Mouse (Mus musculus) limb, embryonic 12.5 days (tissue): ENCODE measurements around the gene Btrc. TPM values are rescaled to one million over a fixed set of nuclear protein-coding genes. Genes with fewer than 3 reads are reported as not detected.
"Not testable (repeated sequence)": the region's sequence is repeated elsewhere in the genome, so short reads cannot be mapped to it uniquely, and the experiment has no call there.

Experiments used
- ATAC-seq: fragments of 200-750 bp; cut with Nextera tagmentation; 2 replicates; pipeline ENCODE4 v1.8.0; 2017; ENCODE audit warnings: low read depth, moderate TSS enrichment; ENCODE audit not compliant: insufficient number of reproducible peaks, insufficient read depth, low FRiP score, low TSS enrichment
- H3K27ac ChIP-seq: fragments of 300-500 bp; sonication (generic); 2 replicates; pipeline ENCODE4 v1.5.1; 2016; ENCODE audit warnings: mild to moderate bottlenecking, moderate library complexity
- H3K27me3 ChIP-seq: fragments of 300-500 bp; sonication (generic); 2 replicates; pipeline ENCODE4 v1.6.1; 2016; ENCODE audit warnings: mild to moderate bottlenecking, moderate library complexity
- H3K36me3 ChIP-seq: fragments of 300-500 bp; sonication (generic); 2 replicates; pipeline ENCODE4 v1.6.1; 2016; ENCODE audit warnings: mild to moderate bottlenecking, moderate library complexity
- H3K4me1 ChIP-seq: fragments of 300-500 bp; sonication (generic); replicated peaks from 2 replicates; pipeline ENCODE4 v1.6.1; 2016
- H3K4me2 ChIP-seq: fragments of 300-500 bp; sonication (generic); 2 replicates; pipeline ENCODE4 v1.6.1; 2016; ENCODE audit warnings: mild to moderate bottlenecking, moderate library complexity
- H3K4me3 ChIP-seq: fragments of 300-500 bp; sonication (generic); replicated peaks from 2 replicates; pipeline ENCODE4 v1.5.1; 2016; ENCODE audit warnings: mild to moderate bottlenecking
- H3K9ac ChIP-seq: fragments of 300-500 bp; sonication (generic); replicated peaks from 2 replicates; pipeline ENCODE4 v1.6.1; 2016; ENCODE audit warnings: mild to moderate bottlenecking, moderate library complexity
- H3K9me3 ChIP-seq: fragments of 300-500 bp; sonication (generic); 2 replicates; pipeline ENCODE4 v1.6.1; 2016; ENCODE audit warnings: mild to moderate bottlenecking, moderate library complexity
- WGBS: fragments of 180-500 bp; shearing (Covaris S2); methylation state at CpG from one replicate; pipeline ENCODE4 v1.1.7; 2016; 5-methylcytosine and 5-hydroxymethylcytosine counted together
- polyA plus RNA-seq: library from polyadenylated mRNA; unstranded; fragments of >200 nt; fragmentation: Nextera tagmentation; extraction: Ambion mirVana; gene quantifications from 2 replicates; pipeline ENCODE4 v1.2.1, GENCODE M21; 2016

Gene Btrc
- polyA plus RNA-seq, 1 experiment from 2014 or later: 55.7 TPM

GRCm38 (mm10) chr19:45355678-45356077 lies 7.9 kb upstream of the Btrc start:
- no peak for ATAC-seq
- Histone ChIP-seq H3K27me3 (peaks cover 8% of the 10 kb centered on the region; the same call in 1 of the 2 replicates), H3K36me3 (no peaks in the 10 kb centered on the region), H3K27ac (no peak overlapping the region), H3K4me2 (no peak overlapping the region), H3K4me3 (no peak overlapping the region), H3K9me3 (no peaks in the 10 kb centered on the region), H3K9ac (no peak overlapping the region), H3K4me1 (no peaks in the 10 kb centered on the region)
- 81% methylated on average over 6 of the region's 6 CpGs for WGBS

DNA sequence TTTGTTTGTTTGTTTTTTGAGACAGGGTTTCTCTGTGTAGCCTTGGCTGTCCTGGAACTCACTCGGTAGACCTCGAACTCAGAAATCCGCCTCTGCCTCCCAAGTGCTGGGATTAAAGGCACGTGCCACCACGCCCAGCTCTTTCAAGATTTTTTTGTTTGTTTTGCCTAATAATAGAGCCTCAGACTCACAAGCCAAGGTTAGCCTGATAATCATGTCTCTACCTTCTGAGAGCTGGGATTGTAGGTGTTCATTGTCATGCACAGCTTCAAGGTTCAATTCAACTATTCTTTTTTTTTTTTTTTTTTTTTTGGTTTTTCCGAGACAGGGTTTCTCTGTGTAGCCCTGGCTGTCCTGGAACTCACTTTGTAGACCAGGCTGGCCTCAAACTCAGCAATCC lies 6.7 kb upstream of the Btrc start:
- not testable (repeated sequence) for H3K27me3 ChIP-seq, H3K36me3 ChIP-seq, H3K9ac ChIP-seq, H3K27ac ChIP-seq, H3K4me1 ChIP-seq, H3K9me3 ChIP-seq, H3K4me2 ChIP-seq, H3K4me3 ChIP-seq, ATAC-seq
- 85% methylated on average over 5 of the region's 6 CpGs for WGBS

- H3K4me2 ChIP-seq: no peak overlapping the region
- no peaks in the 10 kb centered on the region for H3K9me3 ChIP-seq
- H3K27ac ChIP-seq: no peak overlapping the region
- H3K27me3 ChIP-seq: peaks cover 3% of the 10 kb centered on the region; the same call in 1 of the 2 replicates
- no peaks in the 10 kb centered on the region for H3K36me3 ChIP-seq
- ATAC-seq: no peak
- H3K4me3 ChIP-seq: no peak overlapping the region
- no peak overlapping the region for H3K9ac ChIP-seq
- H3K4me1 ChIP-seq: peaks cover 7% of the 10 kb centered on the region; the same call in 1 of the 2 replicates
These were observed 3.0 kb upstream of the Btrc start for GRCm38 (mm10) chr19:45360486-45360885.

DNA sequence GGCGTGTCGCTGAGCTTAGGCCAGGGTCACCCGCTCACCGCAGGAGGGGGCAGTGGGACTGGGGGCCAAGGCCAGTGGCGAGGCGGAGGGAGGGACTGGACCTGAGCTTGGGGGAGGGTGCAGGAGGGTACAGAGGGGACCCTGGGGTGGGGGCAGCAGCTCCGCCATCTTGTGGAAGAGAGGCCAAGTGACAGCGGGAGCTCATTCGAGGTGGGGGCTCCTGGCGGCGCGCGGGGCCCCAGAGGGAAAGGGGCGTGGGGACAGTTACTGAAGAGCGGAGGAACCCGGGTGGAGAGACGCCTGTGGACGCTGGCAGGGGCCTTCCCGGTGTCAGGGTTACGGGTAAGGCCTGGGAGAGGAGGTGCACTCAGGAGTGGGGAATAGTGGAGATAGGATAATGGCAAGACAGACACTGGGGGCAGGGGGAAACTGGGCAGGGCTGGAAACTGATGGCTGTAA lies 428 bp downstream of the Btrc start:
- under 1% methylated on average over 20 of the region's 20 CpGs for WGBS
- H3K4me2 ChIP-seq: peak overlapping the region; percentile 74

DNA sequence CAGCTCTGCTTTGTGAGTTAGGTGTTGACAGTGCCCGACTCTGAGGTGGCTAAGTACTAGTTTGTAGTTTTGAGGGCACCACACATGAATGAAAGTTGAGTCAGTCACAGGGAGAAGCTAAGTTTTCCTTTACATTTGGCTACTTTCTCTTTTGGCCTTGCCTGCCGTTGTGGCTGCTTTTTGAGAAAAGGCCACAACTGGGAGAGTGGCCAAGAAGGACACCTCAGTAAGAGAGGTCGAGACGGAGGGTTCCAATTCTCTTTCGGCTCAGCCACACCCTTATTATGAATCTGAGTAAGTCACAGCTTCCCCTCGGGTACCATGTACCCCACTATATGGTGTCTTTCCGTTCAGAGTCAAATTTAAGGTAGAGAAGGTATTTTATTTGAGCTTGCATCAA lies 3.1 kb downstream of the Btrc start:
- Histone ChIP-seq H3K36me3 (0 out of 2 replicates have a peak, but pooled peaks cover 5% of the 10 kb centered on the region), H3K4me2 (no peak overlapping the region), H3K4me3 (no peak overlapping the region), H3K9ac (no peak overlapping the region), H3K9me3 (no peaks in the 10 kb centered on the region), H3K27me3 (no peaks in the 10 kb centered on the region), H3K4me1 (peaks cover 10% of the 10 kb centered on the region; the same call in 1 of the 2 replicates), H3K27ac (no peak overlapping the region)
- 83% methylated on average over 7 of the region's 7 CpGs for WGBS
- no peak for ATAC-seq

More for the DNA sequence above, 428 bp downstream of the Btrc start:
- Histone ChIP-seq H3K27ac (peak overlapping the region; percentile 93), H3K9ac (peak overlapping the region; percentile 76), H3K9me3 (no peaks in the 10 kb centered on the region), H3K4me3 (peak overlapping the region; percentile 79), H3K4me1 (peaks cover 8% of the 10 kb centered on the region; the same call in 1 of the 2 replicates), H3K27me3 (no peaks in the 10 kb centered on the region), H3K36me3 (0 out of 2 replicates have a peak, but pooled peaks cover 5% of the 10 kb centered on the region)
- peak; percentile 89 for ATAC-seq

DNA sequence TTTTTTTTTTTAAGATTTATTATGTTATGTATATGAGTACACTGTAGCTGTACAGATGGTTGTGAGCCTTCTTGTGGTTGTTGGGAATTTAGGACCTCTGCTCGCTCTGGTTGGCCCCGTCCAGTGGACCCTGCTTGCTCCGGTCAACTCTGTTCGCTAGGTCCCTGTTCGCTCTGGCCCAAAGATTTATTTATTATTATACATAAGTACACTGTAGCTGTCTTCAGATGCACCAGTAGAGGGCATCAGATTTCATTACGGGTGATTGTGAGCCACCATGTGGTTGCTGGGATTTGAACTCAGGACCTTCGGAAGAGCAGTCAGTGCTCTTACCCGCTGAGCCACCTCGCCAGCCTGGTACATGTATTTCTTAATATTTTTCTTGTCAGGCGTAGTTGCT lies 21.3 kb downstream of the Btrc start:
- not testable (repeated sequence) for H3K9ac ChIP-seq, H3K4me2 ChIP-seq, H3K9me3 ChIP-seq, H3K27me3 ChIP-seq, H3K27ac ChIP-seq, ATAC-seq, H3K4me3 ChIP-seq, H3K4me1 ChIP-seq
- 96% methylated on average over 10 of the region's 10 CpGs for WGBS
- H3K36me3 ChIP-seq: peaks cover 35% of the 10 kb centered on the region

GRCm38 (mm10) chr19:45388551-45388950 lies 25.0 kb downstream of the Btrc start:
- no peak for ATAC-seq
- Histone ChIP-seq H3K4me3 (no peak overlapping the region), H3K4me2 (no peak overlapping the region), H3K36me3 (peaks cover 30% of the 10 kb centered on the region), H3K27ac (no peak overlapping the region), H3K4me1 (no peaks in the 10 kb centered on the region), H3K9ac (no peak overlapping the region), H3K27me3 (no peaks in the 10 kb centered on the region), H3K9me3 (no peaks in the 10 kb centered on the region)
- WGBS: 86% methylated on average over 6 of the region's 6 CpGs

DNA sequence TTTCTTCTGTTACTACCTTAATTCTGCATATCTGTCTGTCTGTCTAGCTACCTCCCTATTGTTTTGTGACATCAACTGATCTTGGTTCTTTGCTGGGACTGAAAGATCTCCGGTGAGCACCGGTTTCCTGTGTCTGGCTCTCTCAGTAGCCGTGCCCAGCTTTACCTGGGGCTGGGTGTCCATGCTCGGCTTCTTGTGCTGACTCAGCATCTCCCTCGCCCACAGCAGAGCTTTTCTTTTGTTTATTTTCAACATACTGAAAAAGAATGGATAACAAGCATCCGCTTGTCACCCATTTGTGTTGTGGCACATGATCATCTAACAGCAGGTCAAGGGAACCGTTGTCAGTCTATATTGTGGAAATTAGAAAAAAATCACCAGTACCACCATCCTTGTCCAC lies 30.5 kb downstream of the Btrc start:
- WGBS: 90% methylated on average over 7 of the region's 7 CpGs
- Histone ChIP-seq H3K27ac (no peak overlapping the region), H3K36me3 (peaks cover 7% of the 10 kb centered on the region; the same call in 1 of the 2 replicates), H3K9ac (no peak overlapping the region), H3K27me3 (no peaks in the 10 kb centered on the region), H3K4me3 (no peak overlapping the region), H3K4me2 (no peak overlapping the region), H3K9me3 (no peaks in the 10 kb centered on the region), H3K4me1 (no peaks in the 10 kb centered on the region)
- no peak for ATAC-seq

- no peak overlapping the region for H3K4me2 ChIP-seq
- ATAC-seq: no peak
- H3K27ac ChIP-seq: no peak overlapping the region
- H3K9ac ChIP-seq: no peak overlapping the region
- H3K36me3 ChIP-seq: peaks cover 9% of the 10 kb centered on the region; the same call in 1 of the 2 replicates
- H3K4me1 ChIP-seq: no peaks in the 10 kb centered on the region
- no peaks in the 10 kb centered on the region for H3K9me3 ChIP-seq
- H3K27me3 ChIP-seq: no peaks in the 10 kb centered on the region
- WGBS: 67% methylated on average over 2 of the region's 2 CpGs
- H3K4me3 ChIP-seq: no peak overlapping the region
These were observed 47.5 kb downstream of the Btrc start for GRCm38 (mm10) chr19:45411000-45411399.

GRCm38 (mm10) chr19:45412694-45413093 lies 49.2 kb downstream of the Btrc start:
- Histone ChIP-seq H3K27ac (no peak overlapping the region), H3K4me1 (no peaks in the 10 kb centered on the region), H3K4me3 (no peak overlapping the region), H3K36me3 (peaks cover 9% of the 10 kb centered on the region; the same call in 1 of the 2 replicates), H3K4me2 (no peak overlapping the region), H3K9ac (no peak overlapping the region), H3K9me3 (no peaks in the 10 kb centered on the region), H3K27me3 (no peaks in the 10 kb centered on the region)
- no peak for ATAC-seq
- 92% methylated on average over 3 of the region's 3 CpGs for WGBS

DNA sequence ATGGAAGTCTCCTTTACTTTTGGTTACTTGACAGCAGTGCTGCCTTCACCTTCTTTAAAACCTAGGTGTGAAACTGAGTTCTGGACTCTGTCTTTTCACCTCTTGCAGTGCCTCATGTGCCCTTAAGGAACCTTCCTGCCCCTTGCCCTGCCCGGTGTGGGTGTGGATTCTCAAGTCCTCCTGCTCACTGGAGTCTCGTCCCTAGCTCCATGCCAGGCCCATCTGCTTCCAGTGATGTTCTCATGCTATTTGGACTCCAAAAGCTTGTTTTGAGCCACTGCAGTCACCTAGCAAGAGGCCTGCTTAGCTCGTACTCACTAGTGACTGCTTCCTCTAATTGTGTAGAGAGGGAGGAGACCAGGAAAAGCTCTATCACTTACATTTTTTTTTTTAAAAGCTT lies 50.4 kb downstream of the Btrc start:
- no peak overlapping the region for H3K4me3 ChIP-seq
- 81% methylated on average over 3 of the region's 3 CpGs for WGBS
- no peaks in the 10 kb centered on the region for H3K27me3 ChIP-seq

GRCm38 (mm10) chr19:45417601-45418000 lies 54.1 kb downstream of the Btrc start:
- Histone ChIP-seq H3K4me2 (no peak overlapping the region), H3K9ac (no peak overlapping the region), H3K27ac (no peak overlapping the region), H3K27me3 (no peaks in the 10 kb centered on the region), H3K9me3 (no peaks in the 10 kb centered on the region), H3K4me1 (peaks cover 14% of the 10 kb centered on the region), H3K36me3 (peaks cover 9% of the 10 kb centered on the region; the same call in 1 of the 2 replicates), H3K4me3 (no peak overlapping the region)
- ATAC-seq: no peak

More for the DNA sequence above, 50.4 kb downstream of the Btrc start:
- no peak overlapping the region for H3K9ac ChIP-seq
- no peaks in the 10 kb centered on the region for H3K4me1 ChIP-seq
- no peak overlapping the region for H3K27ac ChIP-seq
- no peak overlapping the region for H3K4me2 ChIP-seq
- ATAC-seq: no peak
- H3K9me3 ChIP-seq: no peaks in the 10 kb centered on the region
- peaks cover 9% of the 10 kb centered on the region; the same call in 1 of the 2 replicates for H3K36me3 ChIP-seq
